Mouse (Mus musculus) neural tube, embryonic 11.5 days (tissue): ENCODE measurements around the gene Pex14. TPM values are rescaled to one million over a fixed set of nuclear protein-coding genes. Genes with fewer than 3 reads are reported as not detected.

Experiments
- ATAC-seq: fragments of 200-750 bp; cut with Nextera tagmentation; 2 replicates; pipeline ENCODE4 v1.8.0; 2017; ENCODE audit warnings: moderate number of reproducible peaks, mild to moderate bottlenecking, moderate TSS enrichment, moderate library complexity; ENCODE audit not compliant: insufficient read depth, low FRiP score, low TSS enrichment
- DNase-seq: peaks from one replicate; pipeline ENCODE4 v3.0.0-alpha.2; 2015; ENCODE audit warnings: low spot score
- H3K27ac ChIP-seq: fragments of 300-500 bp; sonication (generic); 2 replicates; pipeline ENCODE4 v1.5.1; 2014; ENCODE audit warnings: low read depth, mild to moderate bottlenecking, low read length
- H3K27me3 ChIP-seq: fragments of 300-500 bp; sonication (generic); 2 replicates; pipeline ENCODE4 v1.6.1; 2014; ENCODE audit warnings: mild to moderate bottlenecking, low read length, mixed read lengths; ENCODE audit not compliant: control insufficient read depth, insufficient read depth
- H3K36me3 ChIP-seq: fragments of 300-500 bp; sonication (generic); 2 replicates; pipeline ENCODE4 v1.6.1; 2014; ENCODE audit warnings: mild to moderate bottlenecking, low read length, moderate library complexity, mixed read lengths; ENCODE audit not compliant: control insufficient read depth, insufficient read depth
- H3K4me1 ChIP-seq: fragments of 300-500 bp; sonication (generic); 2 replicates; pipeline ENCODE4 v1.6.1; 2014; ENCODE audit warnings: low read length, mixed read lengths; ENCODE audit not compliant: control insufficient read depth, insufficient read depth
- H3K4me2 ChIP-seq: fragments of 300-500 bp; sonication (generic); 2 replicates; pipeline ENCODE4 v1.6.1; 2014; ENCODE audit warnings: low read depth, mild to moderate bottlenecking, moderate library complexity
- H3K4me3 ChIP-seq: fragments of 300-500 bp; sonication (generic); 2 replicates; pipeline ENCODE4 v1.5.1; 2014; ENCODE audit warnings: low read depth, low read length
- H3K9ac ChIP-seq: fragments of 300-500 bp; sonication (generic); 2 replicates; pipeline ENCODE4 v1.6.1; 2014; ENCODE audit warnings: mild to moderate bottlenecking, low read length
- H3K9me3 ChIP-seq: fragments of 300-500 bp; sonication (generic); 2 replicates; pipeline ENCODE4 v1.6.1; 2016; ENCODE audit warnings: low read length; ENCODE audit not compliant: control insufficient read depth
- WGBS: fragments of 180-500 bp; shearing (Covaris S2); extraction: QIAGEN DNeasy Blood & Tissue Kit; methylation state at CpG from one replicate; pipeline ENCODE4 v1.1.7; 2014; 5-methylcytosine and 5-hydroxymethylcytosine counted together
- polyA plus RNA-seq: library from polyadenylated mRNA; unstranded; fragments of >200 nt; fragmentation: Nextera tagmentation; extraction: Ambion mirVana; gene quantifications from 2 replicates; pipeline ENCODE4 v1.2.1, GENCODE M21; 2014

Gene Pex14
- polyA plus RNA-seq: 43.0 and 43.1 TPM in 2 replicates

DNA sequence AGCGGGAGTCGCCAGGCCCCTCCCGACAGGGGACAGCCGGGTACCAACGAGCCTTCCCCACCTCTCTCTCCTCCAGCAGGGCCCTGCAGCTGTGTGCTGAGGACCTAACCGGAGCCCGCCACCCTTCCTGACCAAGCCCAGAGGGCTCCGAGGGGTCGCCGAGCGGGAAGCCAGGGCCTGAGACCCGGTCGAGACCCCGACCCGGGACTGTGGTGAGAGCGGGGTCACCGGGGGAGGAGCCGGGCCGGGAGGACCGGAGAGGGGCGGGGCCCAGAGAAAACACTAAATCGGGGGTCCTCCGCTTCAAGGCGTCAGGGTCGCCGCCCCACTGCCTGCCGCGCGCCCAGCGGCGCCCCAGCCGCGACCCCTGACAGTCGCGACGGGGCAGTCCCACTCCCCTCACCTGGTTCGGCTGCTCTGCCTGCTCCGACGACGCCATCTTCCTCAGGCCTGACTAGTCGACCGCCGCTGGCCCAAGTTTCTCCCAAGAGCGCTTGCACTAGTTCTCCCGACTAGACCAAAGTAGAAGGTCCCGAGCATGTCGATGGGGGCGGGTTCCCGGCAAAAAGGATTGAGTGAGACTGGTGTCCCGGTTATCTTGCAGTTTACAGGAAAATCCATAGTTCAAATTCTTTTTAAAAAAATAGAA lies at the start of gene Pex14:
TSS of gene Pex14 (minus strand) at position 508 of the 649 bp plus-strand sequence.
- H3K9ac ChIP-seq: peak within 1 kb of the TSS; percentile 84
- H3K36me3 ChIP-seq: no peaks in the 10 kb centered on the region
- peak within 1 kb of the TSS; percentile 100 for H3K4me3 ChIP-seq
- ATAC-seq: peak; percentile 78
- H3K4me1 ChIP-seq: peaks cover 12% of the 10 kb centered on the region
- H3K9me3 ChIP-seq: no peaks in the 10 kb centered on the region
- H3K27ac ChIP-seq: no peak within 1 kb of the TSS
- H3K27me3 ChIP-seq: no peaks in the 10 kb centered on the region
- under 1% methylated on average over 48 of the region's 50 CpGs for WGBS
- DNase-seq: peak; percentile 91
- H3K4me2 ChIP-seq: peak within 1 kb of the TSS; percentile 96

DNA sequence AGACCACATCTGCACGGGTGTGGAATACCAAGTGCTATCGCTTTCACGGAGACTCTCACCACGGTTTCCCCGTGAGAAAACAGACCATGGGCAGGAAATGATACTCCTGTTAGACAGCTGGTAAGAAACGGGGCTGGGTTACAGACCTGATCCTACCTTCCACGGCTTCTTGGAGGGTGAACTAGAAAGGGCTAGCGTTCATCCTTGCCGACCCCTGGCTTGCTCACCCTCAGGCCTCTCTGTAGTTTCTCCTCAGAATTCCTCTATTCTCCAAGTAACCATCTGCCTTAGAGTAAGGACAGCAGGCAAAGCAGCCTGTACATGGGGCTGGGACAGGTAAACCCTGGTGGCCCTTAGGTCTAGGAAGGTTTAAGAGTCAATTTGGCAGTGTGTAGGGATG lies 49.5 kb upstream of the Pex14 start:
- Histone ChIP-seq H3K9ac (no peak overlapping the region), H3K4me1 (no peaks in the 10 kb centered on the region), H3K9me3 (no peaks in the 10 kb centered on the region), H3K27me3 (no peaks in the 10 kb centered on the region), H3K36me3 (peaks cover 20% of the 10 kb centered on the region), H3K27ac (0 out of 2 replicates have a peak overlapping the region, but pooled peaks have one; percentile 44), H3K4me3 (no peak overlapping the region), H3K4me2 (no peak overlapping the region)
- 70% methylated on average over 9 of the region's 9 CpGs for WGBS
- no peak for ATAC-seq
- no peak for DNase-seq

DNA sequence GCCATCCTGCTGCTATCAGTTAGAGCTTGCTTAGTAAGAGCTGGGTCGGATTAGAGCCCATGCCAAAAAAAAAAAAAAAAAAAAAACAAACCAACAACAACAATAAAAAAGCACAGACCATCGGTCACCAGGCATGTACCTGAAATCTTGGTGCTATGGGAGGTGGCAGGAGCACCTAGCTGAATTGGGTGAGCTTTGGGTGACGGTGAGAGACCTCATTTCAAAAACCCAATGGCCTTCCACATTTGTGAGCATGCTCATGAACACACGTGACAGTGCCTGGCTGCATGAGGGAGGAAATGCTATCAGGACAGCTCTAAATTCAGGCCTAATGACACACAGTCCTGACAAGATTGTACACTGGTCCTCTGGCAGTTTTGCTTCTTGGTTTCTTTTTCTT lies 48.4 kb upstream of the Pex14 start:
- Histone ChIP-seq H3K4me3 (no peak overlapping the region), H3K9ac (no peak overlapping the region), H3K4me2 (no peak overlapping the region), H3K27ac (no peak overlapping the region), H3K27me3 (no peaks in the 10 kb centered on the region), H3K9me3 (no peaks in the 10 kb centered on the region), H3K36me3 (peaks cover 18% of the 10 kb centered on the region), H3K4me1 (no peaks in the 10 kb centered on the region)
- 79% methylated on average over 4 of the region's 4 CpGs for WGBS
- DNase-seq (no peak), ATAC-seq (no peak)

GRCm38 (mm10) chr4:149147528-149147927 lies 47.9 kb upstream of the Pex14 start:
- Histone ChIP-seq H3K27me3 (no peaks in the 10 kb centered on the region), H3K9ac (no peak overlapping the region), H3K36me3 (peaks cover 14% of the 10 kb centered on the region), H3K4me1 (no peaks in the 10 kb centered on the region), H3K9me3 (no peaks in the 10 kb centered on the region), H3K4me3 (no peak overlapping the region), H3K4me2 (no peak overlapping the region), H3K27ac (no peak overlapping the region)
- DNase-seq: no peak
- no peak for ATAC-seq
- 87% methylated on average over 7 of the region's 7 CpGs for WGBS

- Histone ChIP-seq H3K4me3 (no peak overlapping the region), H3K4me1 (no peaks in the 10 kb centered on the region), H3K4me2 (no peak overlapping the region), H3K27me3 (no peaks in the 10 kb centered on the region), H3K9me3 (no peaks in the 10 kb centered on the region), H3K36me3 (no peaks in the 10 kb centered on the region; the same call in 1 of the 2 replicates), H3K27ac (no peak overlapping the region), H3K9ac (no peak overlapping the region)
- DNase-seq (no peak), ATAC-seq (no peak)
- 75% methylated on average over 4 of the region's 4 CpGs for WGBS
These were observed 45.5 kb upstream of the Pex14 start for GRCm38 (mm10) chr4:149145151-149145550.

DNA sequence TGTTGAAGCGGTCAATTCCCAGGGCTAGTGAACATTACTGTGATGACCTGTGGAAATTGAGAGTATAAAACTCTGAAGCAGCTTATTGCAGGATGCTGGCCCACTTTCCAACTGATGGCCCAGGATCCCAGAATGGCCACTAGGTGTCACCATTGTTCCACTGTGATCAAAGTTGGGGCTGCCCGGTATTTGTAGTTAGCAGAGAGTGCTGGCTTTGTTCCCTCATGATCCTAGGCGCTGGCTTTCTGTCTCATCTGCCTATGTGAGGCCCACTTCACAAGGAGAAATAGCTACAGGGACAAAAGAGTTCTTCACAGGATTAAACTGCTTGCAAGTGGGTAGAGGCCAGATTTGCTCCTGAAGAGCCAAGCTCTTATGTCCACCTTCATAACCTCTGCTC lies 44.8 kb upstream of the Pex14 start:
- ATAC-seq (peak; percentile 77; the same call in 1 of the 2 replicates), DNase-seq (peak; percentile 86)
- Histone ChIP-seq H3K4me2 (no peak overlapping the region), H3K4me3 (no peak overlapping the region), H3K27ac (no peak overlapping the region), H3K9ac (no peak overlapping the region), H3K9me3 (no peaks in the 10 kb centered on the region), H3K4me1 (no peaks in the 10 kb centered on the region), H3K36me3 (no peaks in the 10 kb centered on the region; the same call in 1 of the 2 replicates), H3K27me3 (no peaks in the 10 kb centered on the region)
- 5% methylated on average over 3 of the region's 3 CpGs for WGBS

GRCm38 (mm10) chr4:149143594-149143993 lies 43.9 kb upstream of the Pex14 start:
- no peaks in the 10 kb centered on the region for H3K27me3 ChIP-seq
- no peaks in the 10 kb centered on the region for H3K9me3 ChIP-seq
- H3K4me1 ChIP-seq: no peaks in the 10 kb centered on the region
- 41% methylated on average over 4 of the region's 4 CpGs for WGBS
- DNase-seq (no peak), ATAC-seq (no peak)
- no peak overlapping the region for H3K4me3 ChIP-seq
- no peaks in the 10 kb centered on the region for H3K36me3 ChIP-seq
- H3K27ac ChIP-seq: no peak overlapping the region
- H3K9ac ChIP-seq: no peak overlapping the region
- H3K4me2 ChIP-seq: no peak overlapping the region

- WGBS: 78% methylated on average over 8 of the region's 8 CpGs
These were observed 38.8 kb upstream of the Pex14 start for GRCm38 (mm10) chr4:149138515-149138914.

More at GRCm38 (mm10) chr4:149138515-149138914, 38.8 kb upstream of the Pex14 start:
- DNase-seq (no peak), ATAC-seq (no peak)
- Histone ChIP-seq H3K9me3 (no peaks in the 10 kb centered on the region), H3K4me2 (no peak overlapping the region), H3K9ac (no peak overlapping the region), H3K27me3 (no peaks in the 10 kb centered on the region), H3K4me1 (0 out of 2 replicates have a peak, but pooled peaks cover 2% of the 10 kb centered on the region), H3K4me3 (no peak overlapping the region), H3K36me3 (no peaks in the 10 kb centered on the region), H3K27ac (no peak overlapping the region)
